Mouse (Mus musculus): ENCODE measurements around the gene Gm17509.

DNA sequence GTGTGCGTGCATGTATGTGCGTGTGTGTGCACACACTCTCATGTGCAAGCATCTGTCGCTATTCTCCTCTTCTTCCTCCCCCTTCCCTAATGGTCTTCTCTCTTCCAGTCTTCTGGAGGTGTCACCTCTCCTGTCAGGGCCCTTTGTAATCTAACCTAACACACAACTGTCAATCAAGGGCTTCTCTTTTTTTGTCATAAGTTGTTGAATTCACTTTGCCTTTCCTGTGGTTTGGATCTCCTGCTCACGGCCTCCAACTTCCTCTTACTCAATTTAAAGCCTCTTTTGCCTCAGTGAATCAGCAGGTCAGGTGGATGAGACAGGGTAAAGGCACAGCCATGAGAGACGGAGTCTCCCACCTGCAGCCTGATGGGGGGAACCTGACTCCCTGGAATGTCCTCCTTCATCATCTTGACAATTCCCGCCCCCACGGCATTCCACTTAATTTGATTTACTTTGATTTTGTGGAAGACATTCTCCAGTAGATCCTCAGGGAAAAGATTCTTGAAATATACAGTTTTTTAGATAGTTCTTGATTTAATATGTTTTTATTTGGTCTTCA is 27.4 kb downstream of the Gm17509 start:
- no peak for TF ChIP-seq POLR2A (IDR thresholded peaks at IDR 0.05; ENCODE audit: low read depth, low read length)
- TF ChIP-seq CTCF (IDR thresholded peaks at IDR 0.05; ENCODE audit: extremely low read depth, insufficient read depth, insufficient read length, insufficient replicate concordance), result no peak
